Mouse (Mus musculus) heart, postnatal 25 days (tissue): ENCODE data around the gene Tmem184b. TPM values are rescaled to one million over a fixed set of nuclear protein-coding genes. Genes with fewer than 3 reads are reported as not detected.

Experiments used
- DNase-seq: peaks from one replicate; pipeline ENCODE4 v3.0.0; 2022; ENCODE audit warnings: low spot score
- intact Hi-C: fragments of 180-260 bp; cut with DNase I; formaldehyde crosslinking; loops from one replicate; pipeline ENCODE4 v1.15.1; 2025
- microRNA-seq: library from miRNA; unstranded; fragments of <30 nt; microRNA quantifications from one replicate; pipeline ENCODE4 v1.2.0, GENCODE M21; 2022
- total RNA-seq, 2 experiments: library from RNA; stranded (reverse); gene quantifications; 2 replicates each; pipeline ENCODE4 v1.2.3; 2021

The Tmem184b gene
- total RNA-seq, 2 experiments from 2014 or later = 43.0 to 46.7 TPM

GRCm38 (mm10) chr15:79325742-79326141, 77.6 kb downstream of the Tmem184b start:
- DNase-seq = no peak
- intact Hi-C loops = no loop called here

- intact Hi-C loops = loop anchor here (5.0 kb wide), 1 partner anchor 92 kb away; no protein-coding TSS in a partner anchor
- no peak for DNase-seq
Measured at GRCm38 (mm10) chr15:79324373-79324772, 79.0 kb downstream of the Tmem184b start.

- intact Hi-C loops = loop anchor here (5.0 kb wide), 1 partner anchor 91 kb away; no protein-coding TSS in a partner anchor
- DNase-seq = no peak
Measured at GRCm38 (mm10) chr15:79323791-79324155, 79.6 kb downstream of the Tmem184b start.

GRCm38 (mm10) chr15:79322991-79323790, 80.2 kb downstream of the Tmem184b start:
- intact Hi-C loops = loop anchor here (5.0 kb wide), 1 partner anchor 91 kb away; no protein-coding TSS in a partner anchor
- DNase-seq = peak; percentile 82

GRCm38 (mm10) chr15:79322281-79322990, 80.9 kb downstream of the Tmem184b start:
- DNase-seq = no peak
- intact Hi-C loops = loop anchor here (5.0 kb wide), 1 partner anchor 90 kb away; no protein-coding TSS in a partner anchor

- intact Hi-C loops = loop anchor here (5.0 kb wide), 1 partner anchor 89 kb away; no protein-coding TSS in a partner anchor
- no peak for DNase-seq
Measured at GRCm38 (mm10) chr15:79321733-79322190, 81.6 kb downstream of the Tmem184b start.

- no peak for DNase-seq
Measured at GRCm38 (mm10) chr15:79313848-79314369, 89.5 kb downstream of the Tmem184b start.

More at GRCm38 (mm10) chr15:79313848-79314369, 89.5 kb downstream of the Tmem184b start:
- intact Hi-C loops = no loop called here

Small RNA genes within 50 kb of the gene (microRNA-seq; reads per million reads assigned to microRNA genes)
- 6.9 reads per million, percentile 19 among the genes with 10 or more reads in this experiment for gene Mir1943

Other genes with a start within 250 kb of the Tmem184b start
- gene Sox10, start 238.3 kb downstream of the Tmem184b start, total RNA-seq = 1 to 10 TPM in 1 of 2 experiments, under 1 TPM in 1; 0.92 to 1.3 TPM
- 10 to 100 TPM; 21.5 to 22.3 TPM for gene Pick1, start 174.4 kb downstream of the Tmem184b start, total RNA-seq
- gene Gm49486, start 174.2 kb downstream of the Tmem184b start, total RNA-seq = under 1 TPM; 0.55 to 0.73 TPM
- gene Slc16a8, start 148.8 kb downstream of the Tmem184b start, total RNA-seq = under 1 TPM; 0.23 to 0.39 TPM
- 1 to 10 TPM in 1 of 2 experiments, under 1 TPM in 1; 0.78 to 2.4 TPM for gene Baiap2l2, start 118.0 kb downstream of the Tmem184b start, total RNA-seq
- gene Pla2g6, start 75.2 kb downstream of the Tmem184b start, total RNA-seq = 1 to 10 TPM; 9.6 to 9.9 TPM
- gene Maff, start 56.9 kb downstream of the Tmem184b start, total RNA-seq = 1 to 10 TPM; 8.1 to 8.3 TPM
- 10 to 100 TPM; 48.4 to 54.0 TPM for gene Csnk1e, start 52.0 kb upstream of the Tmem184b start, total RNA-seq
- gene Kcnj4, start 101.7 kb upstream of the Tmem184b start, total RNA-seq = not detected
- 1 to 10 TPM; 7.6 to 8.2 TPM for gene Kdelr3, start 112.8 kb upstream of the Tmem184b start, total RNA-seq
- 100 to 1,000 TPM in 1 of 2 experiments, 10 to 100 TPM in 1; 96.7 to 105 TPM for gene Ddx17, start 143.2 kb upstream of the Tmem184b start, total RNA-seq
- gene Dmc1, start 201.5 kb upstream of the Tmem184b start, total RNA-seq = under 1 TPM in 1 of 2 experiments, not detected in 1; 0.10 TPM